Mouse (Mus musculus) forebrain, embryonic 12.5 days (tissue): ENCODE results near the gene Rab21. TPM values are rescaled to one million over a fixed set of nuclear protein-coding genes. Genes with fewer than 3 reads are reported as not detected.

Experiments
- polyA plus RNA-seq: library from polyadenylated mRNA; unstranded; fragments of >200 nt; fragmentation: Nextera tagmentation; extraction: Ambion mirVana; gene quantifications from 2 replicates; pipeline ENCODE4 v1.2.1, GENCODE M21; 2016

The Rab21 gene
- polyA plus RNA-seq, 1 experiment from 2014 or later, result 5.3 TPM

Other genes with a start within 250 kb of the Rab21 start
- gene Tph2, start 130.6 kb downstream of the Rab21 start, polyA plus RNA-seq, result 0.09 TPM in 1 of 2 replicates, not detected in the other
- gene Tbc1d15, start 64.1 kb downstream of the Rab21 start, polyA plus RNA-seq, result 45.5 and 48.1 TPM in 2 replicates
- gene Tmem19, start 46.9 kb upstream of the Rab21 start, polyA plus RNA-seq, result 35.3 and 43.3 TPM in 2 replicates
- gene Thap2, start 68.8 kb upstream of the Rab21 start, polyA plus RNA-seq, result 32.3 and 36.9 TPM in 2 replicates
- 26.1 and 26.7 TPM in 2 replicates for gene Zfc3h1, start 69.4 kb upstream of the Rab21 start, polyA plus RNA-seq